ENCODE assay signal across 8 mouse cellular contexts in genomic region chr5:139149006-139149672, GRCm38 (mm10). TPM values are rescaled to one million over a fixed set of nuclear protein-coding genes. Genes with fewer than 3 reads are reported as not detected.
DNase-seq lines count a peak whose midpoint lies in the region; ATAC-seq and TF ChIP-seq lines count a peak whose summit lies in the region.

No protein-coding gene starts in this region.

- no peak for TF ChIP-seq CTCF in ES-Bruce4 (IDR thresholded peaks at IDR 0.05; ENCODE audit: low read depth, low read length)
- no peak for TF ChIP-seq CTCF in liver, embryonic 14.5 days (IDR thresholded peaks at IDR 0.05; ENCODE audit: low read depth)
- TF ChIP-seq CTCF in stomach, postnatal 0 days (IDR thresholded peaks at IDR 0.05; ENCODE audit: low read depth) = no peak

- DNase-seq in heart, adult 8-10 months (ENCODE audit: low spot score) = peak; percentile 9
- DNase-seq in heart, adult 11 months = no peak
- DNase-seq in liver, embryonic 14.5 days (ENCODE audit: low read depth in 3 of 3, low spot score in 3 of 3) = peak in 2 of 3 experiments; percentile 9 to 23
- DNase-seq in stomach, postnatal 0 days (ENCODE audit: low spot score) = no peak
- no peak for DNase-seq in c-Kit-positive CD71-positive TER-119-positive erythroid progenitor cells, embryonic 14.5 days (ENCODE audit: low spot score)
- no peak for DNase-seq in left cerebral cortex, adult 18-20 months (ENCODE audit: low spot score in 2 of 2)

- TF ChIP-seq EP300 in ES-Bruce4 (IDR thresholded peaks at IDR 0.05; ENCODE audit: insufficient read depth, low read depth, low read length) = peak; percentile 24; the same call in 1 of the 2 replicates
- no peak for TF ChIP-seq EP300 in liver, embryonic 14.5 days (IDR thresholded peaks at IDR 0.05; ENCODE audit: low read depth)
- TF ChIP-seq EP300 in stomach, postnatal 0 days (optimal IDR thresholded peaks at IDR 0.05) = no peak

- peaks cover 3% of the 10 kb centered on the region; the same call in 1 of the 2 replicates for H3K36me3 ChIP-seq in ES-Bruce4 (ENCODE audit: control insufficient read depth, insufficient read depth, low read length, poor library complexity, severe bottlenecking)
- H3K36me3 ChIP-seq in forebrain, embryonic 13.5 days (ENCODE audit: poor library complexity, severe bottlenecking) = peaks cover 21% of the 10 kb centered on the region
- no peaks in the 10 kb centered on the region for H3K36me3 ChIP-seq in liver, embryonic 14.5 days (replicated peaks; ENCODE audit: control insufficient read depth, insufficient read depth, low read depth)
- peaks cover 4% of the 10 kb centered on the region; the same call in 1 of the 2 replicates for H3K36me3 ChIP-seq in stomach, postnatal 0 days (ENCODE audit: control insufficient read depth, insufficient read depth, low read length)

- H3K4me2 ChIP-seq in forebrain, embryonic 13.5 days = peak overlapping the region; percentile 98
- peak overlapping the region; percentile 98 for H3K4me2 ChIP-seq in liver, embryonic 14.5 days (ENCODE audit: low read depth)
- H3K4me2 ChIP-seq in stomach, postnatal 0 days (replicated peaks; ENCODE audit: low read depth) = peak overlapping the region; percentile 52

- peak overlapping the region; percentile 3; the same call in 1 of the 2 replicates for H3K9ac ChIP-seq in ES-Bruce4 (ENCODE audit: low read depth, poor library complexity, severe bottlenecking)
- H3K9ac ChIP-seq in forebrain, embryonic 13.5 days = no peak overlapping the region; the same call in 1 of the 2 replicates
- peak overlapping the region; percentile 9 for H3K9ac ChIP-seq in liver, embryonic 14.5 days (replicated peaks)
- H3K9ac ChIP-seq in stomach, postnatal 0 days (ENCODE audit: low read length) = no peak overlapping the region

- no peaks in the 10 kb centered on the region for H3K9me3 ChIP-seq in ES-Bruce4 (replicated peaks; ENCODE audit: control insufficient read depth, insufficient read depth, low read length, poor library complexity, severe bottlenecking)
- H3K9me3 ChIP-seq in forebrain, embryonic 13.5 days (replicated peaks) = no peaks in the 10 kb centered on the region
- no peaks in the 10 kb centered on the region; the same call in 1 of the 2 replicates for H3K9me3 ChIP-seq in liver, embryonic 14.5 days (ENCODE audit: control insufficient read depth, low read length)
- H3K9me3 ChIP-seq in stomach, postnatal 0 days (ENCODE audit: control insufficient read depth, low read length) = no peaks in the 10 kb centered on the region

- ATAC-seq in forebrain, embryonic 13.5 days = peak; percentile 60
- peak; percentile 25; the same call in 1 of the 2 replicates for ATAC-seq in liver, embryonic 14.5 days (ENCODE audit: insufficient read depth)
- ATAC-seq in stomach, postnatal 0 days (ENCODE audit: low FRiP score, low TSS enrichment) = peak; percentile 65

- WGBS in forebrain, embryonic 13.5 days = 24% methylated on average over 11 of the region's 11 CpGs
- 21% methylated on average over 11 of the region's 11 CpGs for WGBS in liver, embryonic 14.5 days (ENCODE audit: insufficient replicate concordance)
- WGBS in stomach, postnatal 0 days = 22% methylated on average over 11 of the region's 11 CpGs

- no peaks in the 10 kb centered on the region for H3K27me3 ChIP-seq in ES-Bruce4 (ENCODE audit: control insufficient read depth, insufficient read depth, low read length, poor library complexity, severe bottlenecking)
- H3K27me3 ChIP-seq in forebrain, embryonic 13.5 days = no peaks in the 10 kb centered on the region
- no peaks in the 10 kb centered on the region for H3K27me3 ChIP-seq in liver, embryonic 14.5 days (ENCODE audit: control insufficient read depth, insufficient read depth, low read length)
- no peaks in the 10 kb centered on the region for H3K27me3 ChIP-seq in stomach, postnatal 0 days (ENCODE audit: control insufficient read depth, insufficient read depth, low read length)

- no peak for TF ChIP-seq POLR2A in ES-Bruce4 (IDR thresholded peaks at IDR 0.05; ENCODE audit: insufficient read depth, low read length)

- no peaks in the 10 kb centered on the region for H3K4me1 ChIP-seq in ES-Bruce4 (ENCODE audit: control insufficient read depth, insufficient read depth, low read length)
- H3K4me1 ChIP-seq in forebrain, embryonic 13.5 days = peaks cover 20% of the 10 kb centered on the region
- peaks cover 3 to 13% of the 10 kb centered on the region in 2 experiments; a peak in 3 of 4 replicates for H3K4me1 ChIP-seq in liver, embryonic 14.5 days (replicated peaks; ENCODE audit: control insufficient read depth in 2 of 2, insufficient read depth in 2 of 2, low read length in 1 of 2)
- 0 out of 2 replicates have a peak, but pooled peaks cover 2% of the 10 kb centered on the region for H3K4me1 ChIP-seq in stomach, postnatal 0 days (replicated peaks; ENCODE audit: control insufficient read depth, insufficient read depth)

- H3K27ac ChIP-seq in ES-Bruce4 (ENCODE audit: insufficient read depth, low read length) = peak overlapping the region; percentile 28; the same call in 1 of the 2 replicates
- peak overlapping the region; percentile 68 for H3K27ac ChIP-seq in forebrain, embryonic 13.5 days
- H3K27ac ChIP-seq in liver, embryonic 14.5 days = no peak overlapping the region
- H3K27ac ChIP-seq in stomach, postnatal 0 days (replicated peaks) = peak overlapping the region; percentile 58; the same call in 1 of the 2 replicates

- H3K4me3 ChIP-seq in ES-Bruce4 (ENCODE audit: low read depth, low read length) = peak overlapping the region; percentile 59
- H3K4me3 ChIP-seq in forebrain, embryonic 13.5 days = peak overlapping the region; percentile 92
- H3K4me3 ChIP-seq in liver, embryonic 14.5 days (ENCODE audit: insufficient read depth in 1 of 2, low read depth in 2 of 2, low read length in 2 of 2) = peak overlapping the region; percentile 78 to 81
- peak overlapping the region; percentile 89 for H3K4me3 ChIP-seq in stomach, postnatal 0 days (ENCODE audit: low read depth, low read length)

RNA-seq across cellular contexts. Expression of gene Prkar1b, which starts 0.7 kb away (rescaled TPM):
- total RNA-seq in heart, adult 8-10 months (2022) = 1 to 10 TPM; 2.1 to 2.7 (median 2.3) TPM
- polyA plus RNA-seq in ES-Bruce4 (2011; ENCODE audit: insufficient read depth, insufficient read length, low read depth, missing spikeins) = 8.2 and 9.4 TPM in 2 replicates
- 63.4 and 87.2 TPM in 2 replicates for polyA plus RNA-seq in forebrain, embryonic 13.5 days (2015; fragmentation: Nextera tagmentation; extraction: Ambion mirVana)
- polyA plus RNA-seq in liver, embryonic 14.5 days (2012; rRNA removed) = 0.66 and 0.73 TPM in 2 replicates
- 0.44 and 1.7 TPM in 2 replicates for polyA plus RNA-seq in liver, embryonic 14.5 days (2014; fragmentation: Nextera tagmentation; extraction: Ambion mirVana)
- 9.6 and 10.6 TPM in 2 replicates for polyA plus RNA-seq in stomach, postnatal 0 days (2015; fragmentation: Nextera tagmentation; extraction: Ambion mirVana)
- total RNA-seq in left cerebral cortex, adult 18-20 months (2021) = 100 to 1,000 TPM; 762 to 804 TPM

RNA-seq across cellular contexts. Expression of gene Dnaaf5, which starts 0.9 kb away (rescaled TPM):
- total RNA-seq in heart, adult 8-10 months (2022) = 10 to 100 TPM; 16.1 to 20.0 (median 18.2) TPM
- 21.6 and 22.6 TPM in 2 replicates for polyA plus RNA-seq in ES-Bruce4 (2011; ENCODE audit: insufficient read depth, insufficient read length, low read depth, missing spikeins)
- 3.1 and 3.4 TPM in 2 replicates for polyA plus RNA-seq in forebrain, embryonic 13.5 days (2015; fragmentation: Nextera tagmentation; extraction: Ambion mirVana)
- 6.5 and 8.6 TPM in 2 replicates for polyA plus RNA-seq in liver, embryonic 14.5 days (2012; rRNA removed)
- polyA plus RNA-seq in liver, embryonic 14.5 days (2014; fragmentation: Nextera tagmentation; extraction: Ambion mirVana) = 2.0 and 2.2 TPM in 2 replicates
- polyA plus RNA-seq in stomach, postnatal 0 days (2015; fragmentation: Nextera tagmentation; extraction: Ambion mirVana) = 1.9 and 2.3 TPM in 2 replicates
- 1 to 10 TPM; 7.1 to 9.0 TPM for total RNA-seq in left cerebral cortex, adult 18-20 months (2021)

RNA-seq across cellular contexts. Expression of gene Sun1, which starts 51.3 kb away (rescaled TPM):
- 10 to 100 TPM; 48.0 to 58.0 (median 50.7) TPM for total RNA-seq in heart, adult 8-10 months (2022)
- 74.1 and 84.2 TPM in 2 replicates for polyA plus RNA-seq in ES-Bruce4 (2011; ENCODE audit: insufficient read depth, insufficient read length, low read depth, missing spikeins)
- 43.9 and 50.2 TPM in 2 replicates for polyA plus RNA-seq in forebrain, embryonic 13.5 days (2015; fragmentation: Nextera tagmentation; extraction: Ambion mirVana)
- polyA plus RNA-seq in liver, embryonic 14.5 days (2012; rRNA removed) = 15.4 and 17.9 TPM in 2 replicates
- polyA plus RNA-seq in liver, embryonic 14.5 days (2014; fragmentation: Nextera tagmentation; extraction: Ambion mirVana) = 19.9 and 21.2 TPM in 2 replicates
- 24.0 TPM in 2 replicates for polyA plus RNA-seq in stomach, postnatal 0 days (2015; fragmentation: Nextera tagmentation; extraction: Ambion mirVana)
- 100 to 1,000 TPM; 109 to 132 TPM for total RNA-seq in left cerebral cortex, adult 18-20 months (2021)

Comparison
In these comparisons a context has a peak if more than half of its experiments do, and no peak if none do; other contexts are left out.
1. DNase-seq: peak in heart, adult 8-10 months (single experiment) and liver, embryonic 14.5 days (2 of 3); none in heart, adult 11 months (single experiment), stomach, postnatal 0 days (single experiment), c-Kit-positive CD71-positive TER-119-positive erythroid progenitor cells, embryonic 14.5 days (single experiment) and left cerebral cortex, adult 18-20 months (0 of 2).
2. H3K9ac ChIP-seq: peak in ES-Bruce4 (single experiment) and liver, embryonic 14.5 days (single experiment); none in forebrain, embryonic 13.5 days (single experiment) and stomach, postnatal 0 days (single experiment).
3. Peak in every context shown above with its lines, with median percentiles within 50 percentile points of each other: H3K4me3 ChIP-seq, ATAC-seq and H3K4me2 ChIP-seq.